Mouse (Mus musculus): ENCODE measurements at regions not wholly inside any gene's neighbourhood (a gene's known extent, or its start where the extent isn't known, plus 50 kb on each side); places are given as distances from the start of the nearest gene placed in this dataset.

GRCm38 (mm10) chr9:94104669-94105068 lies 433.2 kb downstream of the 1190002N15Rik start:
- 79% methylated on average over 4 of the region's 4 CpGs for WGBS
- Histone ChIP-seq H3K4me1 (ENCODE audit: control insufficient read depth, insufficient read depth, low read length) (no peaks in the 10 kb centered on the region), H3K4me3 (replicated peaks; ENCODE audit: extremely low read depth, low read depth, low read length) (no peak overlapping the region)
- no peak for DNase-seq
- no peak for TF ChIP-seq POLR2A (IDR thresholded peaks at IDR 0.05; ENCODE audit: borderline replicate concordance, extremely low read depth, low read depth, low read length)
- TF ChIP-seq CTCF (IDR thresholded peaks at IDR 0.05; ENCODE audit: insufficient read depth, low read length): no peak

- H3K4me3 ChIP-seq (replicated peaks; ENCODE audit: extremely low read depth, low read depth, low read length): no peak overlapping the region
- H3K4me1 ChIP-seq (ENCODE audit: control insufficient read depth, insufficient read depth, low read length): no peaks in the 10 kb centered on the region
- 68% methylated on average over 3 of the region's 3 CpGs for WGBS
- no peak for DNase-seq
- TF ChIP-seq POLR2A (IDR thresholded peaks at IDR 0.05; ENCODE audit: borderline replicate concordance, extremely low read depth, low read depth, low read length) (no peak), CTCF (IDR thresholded peaks at IDR 0.05; ENCODE audit: insufficient read depth, low read length) (no peak)
Observed at GRCm38 (mm10) chr9:94101958-94102357, 435.9 kb downstream of the 1190002N15Rik start.

GRCm38 (mm10) chr9:94094800-94095199 lies 443.1 kb downstream of the 1190002N15Rik start:
- DNase-seq: no peak
- no peak for TF ChIP-seq CTCF (IDR thresholded peaks at IDR 0.05; ENCODE audit: insufficient read depth, low read length)
- TF ChIP-seq POLR2A (IDR thresholded peaks at IDR 0.05; ENCODE audit: borderline replicate concordance, extremely low read depth, low read depth, low read length): no peak
- no peaks in the 10 kb centered on the region for H3K4me1 ChIP-seq (ENCODE audit: control insufficient read depth, insufficient read depth, low read length)
- H3K4me3 ChIP-seq (replicated peaks; ENCODE audit: extremely low read depth, low read depth, low read length): no peak overlapping the region
- 83% methylated on average over 2 of the region's 2 CpGs for WGBS

- peak; percentile 3 for DNase-seq
- Histone ChIP-seq H3K4me3 (replicated peaks; ENCODE audit: extremely low read depth, low read depth, low read length) (no peak overlapping the region), H3K4me1 (ENCODE audit: control insufficient read depth, insufficient read depth, low read length) (no peaks in the 10 kb centered on the region)
- TF ChIP-seq POLR2A (IDR thresholded peaks at IDR 0.05; ENCODE audit: borderline replicate concordance, extremely low read depth, low read depth, low read length) (no peak), CTCF (IDR thresholded peaks at IDR 0.05; ENCODE audit: insufficient read depth, low read length) (no peak)
- WGBS: 47% methylated on average over 7 of the region's 7 CpGs
Observed at GRCm38 (mm10) chr9:94091658-94092225, 446.1 kb downstream of the 1190002N15Rik start.

GRCm38 (mm10) chr9:94089759-94090158 lies 448.1 kb downstream of the 1190002N15Rik start:
- WGBS: 56% methylated on average over 1 of the region's 1 CpGs
- no peaks in the 10 kb centered on the region for H3K4me1 ChIP-seq (ENCODE audit: control insufficient read depth, insufficient read depth, low read length)
- no peak overlapping the region for H3K4me3 ChIP-seq (replicated peaks; ENCODE audit: extremely low read depth, low read depth, low read length)
- no peak for TF ChIP-seq CTCF (IDR thresholded peaks at IDR 0.05; ENCODE audit: insufficient read depth, low read length)
- no peak for TF ChIP-seq POLR2A (IDR thresholded peaks at IDR 0.05; ENCODE audit: borderline replicate concordance, extremely low read depth, low read depth, low read length)
- no peak for DNase-seq

- 64% methylated on average over 3 of the region's 3 CpGs for whole genome bisulfite sequencing
- DNase-seq: no peak
- TF ChIP-seq CTCF (IDR thresholded peaks at IDR 0.05; ENCODE audit: insufficient read depth, low read length) (no peak), POLR2A (IDR thresholded peaks at IDR 0.05; ENCODE audit: borderline replicate concordance, extremely low read depth, low read depth, low read length) (no peak)
Observed at GRCm38 (mm10) chr9:94083629-94084411, 454.1 kb downstream of the 1190002N15Rik start.

GRCm38 (mm10) chr9:94074904-94075303 lies 463.0 kb downstream of the 1190002N15Rik start:
- H3K4me3 ChIP-seq (replicated peaks; ENCODE audit: extremely low read depth, low read depth, low read length): no peak overlapping the region
- no peaks in the 10 kb centered on the region for H3K4me1 ChIP-seq (ENCODE audit: control insufficient read depth, insufficient read depth, low read length)
- DNase-seq: no peak
- WGBS: 39% methylated on average over 2 of the region's 2 CpGs
- no peak for TF ChIP-seq CTCF (IDR thresholded peaks at IDR 0.05; ENCODE audit: insufficient read depth, low read length)
- no peak for TF ChIP-seq POLR2A (IDR thresholded peaks at IDR 0.05; ENCODE audit: borderline replicate concordance, extremely low read depth, low read depth, low read length)

More at GRCm38 (mm10) chr9:94083629-94084411, 454.1 kb downstream of the 1190002N15Rik start:
- Histone ChIP-seq H3K4me1 (ENCODE audit: control insufficient read depth, insufficient read depth, low read length) (no peaks in the 10 kb centered on the region), H3K4me3 (replicated peaks; ENCODE audit: extremely low read depth, low read depth, low read length) (no peak overlapping the region)

GRCm38 (mm10) chr9:94067121-94067520 lies 470.8 kb downstream of the 1190002N15Rik start:
- Histone ChIP-seq H3K4me3 (replicated peaks; ENCODE audit: extremely low read depth, low read depth, low read length) (no peak overlapping the region), H3K4me1 (ENCODE audit: control insufficient read depth, insufficient read depth, low read length) (no peaks in the 10 kb centered on the region)
- no peak for DNase-seq
- TF ChIP-seq CTCF (IDR thresholded peaks at IDR 0.05; ENCODE audit: insufficient read depth, low read length): no peak
- no peak for TF ChIP-seq POLR2A (IDR thresholded peaks at IDR 0.05; ENCODE audit: borderline replicate concordance, extremely low read depth, low read depth, low read length)
- whole genome bisulfite sequencing: 32% methylated on average over 1 of the region's 1 CpGs

- WGBS: 75% methylated on average over 4 of the region's 4 CpGs
- DNase-seq: no peak
- Histone ChIP-seq H3K4me1 (ENCODE audit: control insufficient read depth, insufficient read depth, low read length) (no peaks in the 10 kb centered on the region), H3K4me3 (replicated peaks; ENCODE audit: extremely low read depth, low read depth, low read length) (no peak overlapping the region)
- TF ChIP-seq CTCF (IDR thresholded peaks at IDR 0.05; ENCODE audit: insufficient read depth, low read length) (no peak), POLR2A (IDR thresholded peaks at IDR 0.05; ENCODE audit: borderline replicate concordance, extremely low read depth, low read depth, low read length) (no peak)
Observed at GRCm38 (mm10) chr9:94053229-94053628, 484.7 kb downstream of the 1190002N15Rik start.

- no peak overlapping the region for H3K4me3 ChIP-seq (replicated peaks; ENCODE audit: extremely low read depth, low read depth, low read length)
- DNase-seq: no peak
- WGBS: 73% methylated on average over 7 of the region's 7 CpGs
- TF ChIP-seq POLR2A (IDR thresholded peaks at IDR 0.05; ENCODE audit: borderline replicate concordance, extremely low read depth, low read depth, low read length): no peak
- TF ChIP-seq CTCF (IDR thresholded peaks at IDR 0.05; ENCODE audit: insufficient read depth, low read length): no peak
- no peaks in the 10 kb centered on the region for H3K4me1 ChIP-seq (ENCODE audit: control insufficient read depth, insufficient read depth, low read length)
Observed at GRCm38 (mm10) chr9:94047845-94048244, 490.0 kb downstream of the 1190002N15Rik start.
